Mouse (Mus musculus) bone marrow macrophage, adult 2 months (primary cell): ENCODE results near the gene H2-Q4.
"Not testable (repeated sequence)": the region's sequence is repeated elsewhere in the genome, so short reads cannot be mapped to it uniquely, and the experiment has no call there.

ENCODE experiments used
- CTCF ChIP-seq: IDR thresholded peaks from 2 replicates; pipeline ENCODE4 v1.5.1; 2012; ENCODE audit warnings: low read depth, mild to moderate bottlenecking, low read length, moderate library complexity
- POLR2A ChIP-seq: IDR thresholded peaks from 2 replicates; pipeline ENCODE4 v1.6.1; 2012; ENCODE audit warnings: mild to moderate bottlenecking, low read depth, low read length, borderline replicate concordance

DNA sequence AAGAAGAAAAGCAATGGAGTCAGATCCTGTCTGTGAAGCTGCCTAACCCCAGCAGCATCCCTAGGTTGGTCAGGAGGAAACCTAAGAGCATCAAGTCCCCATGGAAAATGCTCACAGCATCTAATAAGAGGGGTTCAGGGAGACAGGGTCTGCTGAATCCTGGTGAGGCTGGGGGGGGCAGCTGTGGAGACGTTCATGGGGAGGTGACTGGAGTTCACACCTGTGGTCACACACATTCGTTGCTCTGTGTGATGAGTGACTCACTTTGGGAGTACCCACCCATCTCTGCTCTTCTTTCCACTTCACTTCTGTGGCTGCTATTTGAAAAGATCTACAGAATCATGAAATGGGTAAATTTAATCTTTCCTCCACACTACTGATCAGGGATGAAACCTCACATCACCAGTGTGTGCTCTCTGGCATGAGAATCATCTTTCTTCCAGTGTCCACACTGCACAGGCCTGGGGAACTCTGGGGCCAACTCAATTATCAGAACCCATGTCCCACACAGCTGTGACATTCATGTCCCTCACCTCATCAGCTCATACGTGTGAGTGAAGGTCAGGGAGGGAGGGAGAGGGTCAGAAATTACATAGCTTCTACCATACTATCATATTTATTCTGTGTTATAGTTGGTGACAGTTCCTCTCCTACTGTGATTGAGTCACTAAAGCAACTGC is 43.9 kb downstream of the H2-Q4 start:
- not testable (repeated sequence) for TF ChIP-seq CTCF, POLR2A
